Mouse (Mus musculus) neural tube, embryonic 11.5 days (tissue): ENCODE measurements around the gene Dcp1b. TPM values are rescaled to one million over a fixed set of nuclear protein-coding genes. Genes with fewer than 3 reads are reported as not detected.

Experiments
- ATAC-seq: fragments of 200-750 bp; cut with Nextera tagmentation; 2 replicates; pipeline ENCODE4 v1.8.0; 2017; ENCODE audit warnings: moderate number of reproducible peaks, mild to moderate bottlenecking, moderate TSS enrichment, moderate library complexity; ENCODE audit not compliant: insufficient read depth, low FRiP score, low TSS enrichment
- DNase-seq: peaks from one replicate; pipeline ENCODE4 v3.0.0-alpha.2; 2015; ENCODE audit warnings: low spot score
- H3K27ac ChIP-seq: fragments of 300-500 bp; sonication (generic); 2 replicates; pipeline ENCODE4 v1.5.1; 2014; ENCODE audit warnings: low read depth, mild to moderate bottlenecking, low read length
- H3K27me3 ChIP-seq: fragments of 300-500 bp; sonication (generic); 2 replicates; pipeline ENCODE4 v1.6.1; 2014; ENCODE audit warnings: mild to moderate bottlenecking, low read length, mixed read lengths; ENCODE audit not compliant: control insufficient read depth, insufficient read depth
- H3K36me3 ChIP-seq: fragments of 300-500 bp; sonication (generic); 2 replicates; pipeline ENCODE4 v1.6.1; 2014; ENCODE audit warnings: mild to moderate bottlenecking, low read length, moderate library complexity, mixed read lengths; ENCODE audit not compliant: control insufficient read depth, insufficient read depth
- H3K4me1 ChIP-seq: fragments of 300-500 bp; sonication (generic); 2 replicates; pipeline ENCODE4 v1.6.1; 2014; ENCODE audit warnings: low read length, mixed read lengths; ENCODE audit not compliant: control insufficient read depth, insufficient read depth
- H3K4me2 ChIP-seq: fragments of 300-500 bp; sonication (generic); 2 replicates; pipeline ENCODE4 v1.6.1; 2014; ENCODE audit warnings: low read depth, mild to moderate bottlenecking, moderate library complexity
- H3K4me3 ChIP-seq: fragments of 300-500 bp; sonication (generic); 2 replicates; pipeline ENCODE4 v1.5.1; 2014; ENCODE audit warnings: low read depth, low read length
- H3K9ac ChIP-seq: fragments of 300-500 bp; sonication (generic); 2 replicates; pipeline ENCODE4 v1.6.1; 2014; ENCODE audit warnings: mild to moderate bottlenecking, low read length
- H3K9me3 ChIP-seq: fragments of 300-500 bp; sonication (generic); 2 replicates; pipeline ENCODE4 v1.6.1; 2016; ENCODE audit warnings: low read length; ENCODE audit not compliant: control insufficient read depth
- WGBS: fragments of 180-500 bp; shearing (Covaris S2); extraction: QIAGEN DNeasy Blood & Tissue Kit; methylation state at CpG from one replicate; pipeline ENCODE4 v1.1.7; 2014; 5-methylcytosine and 5-hydroxymethylcytosine counted together
- polyA plus RNA-seq: library from polyadenylated mRNA; unstranded; fragments of >200 nt; fragmentation: Nextera tagmentation; extraction: Ambion mirVana; gene quantifications from 2 replicates; pipeline ENCODE4 v1.2.1, GENCODE M21; 2014

Gene Dcp1b
- 9.5 and 11.5 TPM in 2 replicates for polyA plus RNA-seq

DNA sequence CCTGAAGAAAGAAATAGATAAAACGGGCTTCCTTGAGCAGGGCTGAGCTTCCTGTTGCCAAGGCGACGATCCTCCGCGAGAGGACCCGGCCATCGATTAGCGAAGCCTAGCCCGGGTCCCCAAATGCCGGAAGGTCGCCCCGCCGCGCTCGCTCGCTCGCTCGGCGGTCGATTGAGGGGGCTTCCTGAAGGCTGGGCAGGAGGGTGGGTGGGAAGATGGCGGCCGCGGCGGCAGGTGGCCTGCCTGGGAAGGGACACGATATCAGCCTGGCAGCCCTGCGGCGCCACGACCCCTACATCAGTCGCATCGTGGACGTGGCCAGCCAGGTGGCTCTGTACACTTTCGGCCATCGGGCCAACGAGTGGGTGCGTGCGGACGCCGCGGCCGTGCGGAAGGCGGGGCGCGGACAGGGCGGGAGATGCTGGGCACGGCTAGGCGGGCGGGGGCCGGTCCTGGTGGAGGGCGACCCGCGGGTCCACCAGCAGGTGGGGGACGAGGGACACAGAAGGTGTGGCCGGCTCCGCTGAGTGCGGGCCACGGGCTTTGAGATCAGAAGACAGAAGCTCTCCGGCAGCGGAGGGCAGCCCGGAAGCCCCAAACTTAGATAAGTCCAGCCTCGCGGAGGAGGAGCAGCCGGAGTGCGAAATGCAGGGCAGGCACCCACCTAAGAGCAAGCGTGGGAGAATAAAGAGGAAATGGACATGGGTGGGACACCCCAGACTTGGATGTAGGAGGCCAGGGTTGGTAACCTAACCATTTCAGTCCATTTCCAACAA lies at the start of gene Dcp1b:
TSS of gene Dcp1b (plus strand) at position 176 of the 776 bp plus-strand sequence.
- Histone ChIP-seq H3K27me3 (no peaks in the 10 kb centered on the region), H3K4me3 (peak within 1 kb of the TSS; percentile 89), H3K9ac (peak within 1 kb of the TSS; percentile 94), H3K9me3 (no peaks in the 10 kb centered on the region), H3K4me2 (peak within 1 kb of the TSS; percentile 55), H3K36me3 (no peaks in the 10 kb centered on the region), H3K27ac (peak within 1 kb of the TSS; percentile 85), H3K4me1 (peaks cover 10% of the 10 kb centered on the region)
- ATAC-seq: peak; percentile 92
- peak; percentile 96 for DNase-seq
- under 1% methylated on average over 62 of the region's 65 CpGs for WGBS

- DNase-seq: no peak
- 92% methylated on average over 3 of the region's 3 CpGs for WGBS
These were observed 48.1 kb upstream of the Dcp1b start for GRCm38 (mm10) chr6:119126991-119127390.

GRCm38 (mm10) chr6:119128076-119128475 lies 47.0 kb upstream of the Dcp1b start:
- Histone ChIP-seq H3K27ac (no peak overlapping the region), H3K4me3 (no peak overlapping the region), H3K27me3 (no peaks in the 10 kb centered on the region), H3K9me3 (no peaks in the 10 kb centered on the region), H3K4me1 (no peaks in the 10 kb centered on the region), H3K9ac (no peak overlapping the region), H3K36me3 (no peaks in the 10 kb centered on the region), H3K4me2 (no peak overlapping the region)
- DNase-seq (no peak), ATAC-seq (no peak)
- WGBS: 96% methylated on average over 1 of the region's 1 CpGs

More at GRCm38 (mm10) chr6:119126991-119127390, 48.1 kb upstream of the Dcp1b start:
- Histone ChIP-seq H3K36me3 (no peaks in the 10 kb centered on the region), H3K9ac (no peak overlapping the region), H3K27me3 (no peaks in the 10 kb centered on the region), H3K27ac (no peak overlapping the region), H3K4me2 (no peak overlapping the region), H3K4me1 (no peaks in the 10 kb centered on the region), H3K9me3 (no peaks in the 10 kb centered on the region), H3K4me3 (no peak overlapping the region)
- ATAC-seq: no peak

GRCm38 (mm10) chr6:119128521-119128920 lies 46.5 kb upstream of the Dcp1b start:
- no peak overlapping the region for H3K27ac ChIP-seq
- H3K36me3 ChIP-seq: no peaks in the 10 kb centered on the region
- H3K4me2 ChIP-seq: no peak overlapping the region
- WGBS: 91% methylated on average over 8 of the region's 8 CpGs
- ATAC-seq (no peak), DNase-seq (no peak)
- H3K4me1 ChIP-seq: no peaks in the 10 kb centered on the region
- no peaks in the 10 kb centered on the region for H3K27me3 ChIP-seq
- H3K9ac ChIP-seq: no peak overlapping the region
- no peaks in the 10 kb centered on the region for H3K9me3 ChIP-seq
- no peak overlapping the region for H3K4me3 ChIP-seq

- Histone ChIP-seq H3K9me3 (no peaks in the 10 kb centered on the region), H3K27ac (no peak overlapping the region), H3K9ac (no peak overlapping the region), H3K27me3 (no peaks in the 10 kb centered on the region), H3K4me1 (no peaks in the 10 kb centered on the region), H3K4me2 (no peak overlapping the region), H3K4me3 (no peak overlapping the region), H3K36me3 (no peaks in the 10 kb centered on the region)
- ATAC-seq: no peak
- DNase-seq: peak; percentile 24
- 81% methylated on average over 5 of the region's 5 CpGs for WGBS
These were observed 45.4 kb upstream of the Dcp1b start for GRCm38 (mm10) chr6:119129664-119130063.

- no peaks in the 10 kb centered on the region for H3K9me3 ChIP-seq
- H3K9ac ChIP-seq: no peak overlapping the region
- H3K27ac ChIP-seq: no peak overlapping the region
- WGBS: 83% methylated on average over 8 of the region's 8 CpGs
- no peaks in the 10 kb centered on the region for H3K4me1 ChIP-seq
- no peak overlapping the region for H3K4me3 ChIP-seq
- DNase-seq (no peak), ATAC-seq (no peak)
- H3K36me3 ChIP-seq: no peaks in the 10 kb centered on the region
- no peak overlapping the region for H3K4me2 ChIP-seq
- H3K27me3 ChIP-seq: no peaks in the 10 kb centered on the region
These were observed 42.8 kb upstream of the Dcp1b start for GRCm38 (mm10) chr6:119132111-119132735.

- Histone ChIP-seq H3K27me3 (no peaks in the 10 kb centered on the region), H3K9me3 (no peaks in the 10 kb centered on the region), H3K4me2 (no peak overlapping the region), H3K27ac (no peak overlapping the region), H3K4me3 (no peak overlapping the region), H3K36me3 (no peaks in the 10 kb centered on the region), H3K4me1 (no peaks in the 10 kb centered on the region), H3K9ac (no peak overlapping the region)
- no peak for DNase-seq
- WGBS: 89% methylated on average over 4 of the region's 4 CpGs
- ATAC-seq: no peak
These were observed 42.2 kb upstream of the Dcp1b start for GRCm38 (mm10) chr6:119132863-119133262.

DNA sequence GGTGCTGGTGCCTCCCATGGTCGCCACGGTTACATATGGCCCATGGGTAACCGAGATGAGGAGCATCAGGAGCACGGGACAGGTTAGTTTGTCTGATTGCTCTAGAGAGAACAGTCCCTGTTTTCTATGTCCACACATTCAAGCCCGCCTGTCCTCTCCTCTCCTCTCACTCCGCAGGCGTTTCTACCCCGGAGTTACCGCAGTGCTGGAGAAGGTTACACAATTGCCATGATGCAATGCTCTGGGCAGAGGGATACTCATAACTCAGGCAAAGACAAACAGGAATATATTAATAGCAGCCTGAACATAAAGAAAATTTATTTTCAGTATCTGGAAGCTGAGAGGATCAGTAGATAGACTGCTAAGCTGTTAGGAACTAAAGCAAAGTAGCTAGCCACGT lies 37.3 kb upstream of the Dcp1b start:
- Histone ChIP-seq H3K36me3 (no peaks in the 10 kb centered on the region), H3K9ac (no peak overlapping the region), H3K27me3 (no peaks in the 10 kb centered on the region), H3K4me1 (no peaks in the 10 kb centered on the region), H3K9me3 (no peaks in the 10 kb centered on the region), H3K4me2 (no peak overlapping the region), H3K27ac (no peak overlapping the region), H3K4me3 (no peak overlapping the region)
- DNase-seq: no peak
- no peak for ATAC-seq
- 92% methylated on average over 10 of the region's 10 CpGs for WGBS

DNA sequence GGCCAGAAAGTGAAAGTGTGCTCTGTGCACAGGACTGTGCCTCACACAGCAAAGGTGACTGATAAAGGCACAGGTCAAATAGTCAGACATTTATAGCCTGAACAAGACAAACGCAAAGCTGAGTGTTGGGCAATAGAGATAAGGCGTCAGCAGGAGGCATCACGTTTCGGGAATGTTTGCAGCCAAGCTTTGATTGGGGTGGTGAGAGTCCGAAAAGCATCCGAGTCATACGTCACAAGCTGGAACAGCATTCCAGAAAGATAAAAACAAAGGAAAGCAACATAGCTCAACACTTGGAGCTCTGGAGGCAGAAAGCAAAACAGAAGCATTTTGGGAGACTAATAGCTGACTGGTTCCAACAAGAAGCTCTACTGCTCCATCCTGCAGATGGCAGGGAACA lies 35.5 kb upstream of the Dcp1b start:
- Histone ChIP-seq H3K4me2 (no peak overlapping the region), H3K9ac (no peak overlapping the region), H3K4me1 (no peaks in the 10 kb centered on the region), H3K36me3 (no peaks in the 10 kb centered on the region), H3K9me3 (no peaks in the 10 kb centered on the region), H3K4me3 (no peak overlapping the region), H3K27me3 (no peaks in the 10 kb centered on the region), H3K27ac (no peak overlapping the region)
- DNase-seq: no peak
- no peak for ATAC-seq
- WGBS: 71% methylated on average over 7 of the region's 7 CpGs
